Mouse (Mus musculus) cortical plate, adult 2 months (tissue): ENCODE measurements at regions not wholly inside any gene's neighbourhood (a gene's known extent, or its start where the extent isn't known, plus 50 kb on each side); places are given as distances from the start of the nearest gene placed in this dataset.

Source experiments
- CTCF ChIP-seq: fragments of 200-500 bp; IDR thresholded peaks from 2 replicates; pipeline ENCODE4 v1.5.1; 2011; ENCODE audit warnings: mild to moderate bottlenecking, control low read depth, low read length; ENCODE audit not compliant: insufficient read depth; ENCODE audit errors: extremely low read depth
- POLR2A ChIP-seq: fragments of 200-500 bp; IDR thresholded peaks from 2 replicates; pipeline ENCODE4 v1.6.1; 2011; ENCODE audit warnings: mild to moderate bottlenecking, low read length, control low read depth; ENCODE audit not compliant: insufficient read depth; ENCODE audit errors: extremely low read depth

- TF ChIP-seq CTCF (no peak), POLR2A (no peak)
Observed at GRCm38 (mm10) chr5:45270679-45271078, 179.4 kb downstream of the Qdpr start.
